Mouse (Mus musculus): ENCODE measurements around the gene Tmem196.

Gene Tmem196

DNA sequence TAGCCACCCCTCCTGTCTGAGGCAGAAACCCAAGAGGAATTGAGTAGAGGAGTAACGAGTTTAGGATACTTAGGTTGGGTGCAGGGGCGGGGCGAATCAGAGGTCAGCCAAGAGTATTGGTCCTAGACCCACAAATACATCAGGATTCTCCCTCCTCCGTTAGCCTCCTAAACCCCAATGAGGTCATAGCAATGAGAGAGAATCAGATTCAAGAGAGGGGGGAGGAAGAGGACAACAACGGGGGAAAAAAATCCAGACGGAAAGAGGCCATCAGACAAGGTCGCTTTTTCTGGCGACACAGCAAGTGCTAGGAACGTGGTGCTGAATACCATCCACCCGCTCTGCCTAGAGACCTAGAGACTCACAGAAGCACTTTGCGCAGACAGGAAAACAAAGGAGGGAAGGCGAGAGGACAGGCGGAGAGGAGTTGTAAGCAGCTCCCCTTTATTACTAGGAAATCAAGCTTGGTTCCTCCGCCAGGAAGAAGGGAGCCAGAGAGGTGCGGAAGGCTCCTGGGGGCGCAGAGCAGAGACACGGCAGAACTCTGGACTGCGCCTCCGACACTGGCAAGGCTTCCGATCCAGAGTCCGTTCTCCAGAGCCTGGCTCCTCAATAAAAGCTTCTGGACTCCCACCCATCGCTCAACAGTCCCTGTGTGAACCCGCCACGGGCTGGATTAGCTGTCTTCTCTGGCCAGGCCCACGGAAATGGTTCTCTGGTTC lies at the start of gene Tmem196:
Gene Tmem196, plus strand, starts transcription at position 234 of the 722 bp plus-strand sequence.
- ATAC-seq (ENCODE audit: low TSS enrichment): peak; percentile 85

DNA sequence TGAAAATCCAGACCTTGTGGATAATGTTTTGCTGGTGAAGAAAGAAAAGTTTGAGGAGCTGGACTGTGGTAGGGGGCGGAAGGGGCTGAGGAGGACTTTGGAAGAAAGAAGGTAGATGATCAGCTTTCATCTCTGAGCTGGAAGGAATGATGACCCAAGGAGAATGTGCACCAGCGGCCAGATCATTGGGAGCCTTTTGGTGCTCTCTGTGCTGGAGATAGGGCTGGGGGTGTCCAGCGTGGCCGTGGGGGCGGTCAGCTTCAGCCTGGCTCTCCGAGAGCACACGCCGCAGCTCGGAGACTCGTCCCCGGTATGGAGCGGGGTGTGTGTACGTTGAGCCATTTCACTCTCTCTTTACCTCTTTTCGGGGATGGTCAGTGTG lies 680 bp downstream of the Tmem196 start:
- peak; percentile 79 for ATAC-seq (ENCODE audit: low TSS enrichment)

DNA sequence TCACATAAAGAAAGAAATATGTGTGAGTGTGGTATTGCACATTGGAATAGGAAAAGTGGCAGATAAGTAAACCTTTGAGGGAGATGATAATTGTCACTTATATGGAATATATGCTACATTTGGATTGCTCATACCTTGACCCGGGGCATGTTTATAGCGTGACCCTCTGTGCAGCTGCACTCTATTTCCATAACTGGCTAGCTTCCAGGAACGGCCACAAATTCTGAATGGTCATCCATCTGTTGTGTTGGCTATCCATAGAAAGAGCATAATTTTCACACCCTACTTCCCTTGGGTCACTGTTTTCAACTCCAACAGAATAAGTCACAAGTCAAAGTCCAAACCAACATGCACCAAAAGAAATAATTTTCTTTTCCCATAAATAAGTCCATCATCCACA lies 11.4 kb downstream of the Tmem196 start:
- no peak for ATAC-seq (ENCODE audit: low TSS enrichment)

DNA sequence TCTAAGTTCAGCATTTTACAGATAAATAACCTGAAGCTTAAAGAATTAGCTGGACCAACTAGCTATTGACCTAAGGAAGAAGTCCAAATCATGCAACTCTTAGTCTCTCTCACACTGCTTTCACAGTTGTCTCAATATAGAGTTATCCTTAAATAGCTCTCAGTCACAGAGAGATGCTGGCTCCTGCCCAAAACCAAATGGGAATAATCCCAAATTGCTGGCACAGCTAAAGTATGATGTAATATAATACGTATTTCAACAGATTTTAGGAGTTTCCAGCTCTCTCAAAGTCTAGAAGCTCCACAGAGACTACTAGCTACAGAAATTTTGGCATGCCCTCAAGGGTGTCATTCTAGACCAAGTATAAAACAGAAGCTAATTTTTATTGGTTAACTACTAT lies 15.1 kb downstream of the Tmem196 start:
- ATAC-seq (ENCODE audit: low TSS enrichment): peak; percentile 66

DNA sequence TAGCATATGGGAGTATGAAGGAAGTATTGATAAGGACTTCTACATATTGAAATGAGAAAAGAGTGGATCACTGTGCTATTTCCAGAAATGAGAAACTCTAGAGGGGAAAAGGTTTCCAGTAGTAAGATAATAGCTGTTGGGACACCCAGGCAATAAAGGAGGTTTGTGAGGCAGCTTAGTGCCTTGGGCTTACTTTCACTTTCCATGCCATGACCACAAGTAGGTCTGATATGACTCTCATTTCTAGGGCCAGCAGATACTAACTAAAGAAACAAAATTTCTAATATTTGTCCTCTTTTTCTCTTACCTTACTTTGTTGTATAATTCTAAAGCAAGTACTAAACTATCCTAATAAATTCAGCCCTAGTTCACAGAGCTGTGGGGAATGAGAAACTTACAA lies 19.8 kb downstream of the Tmem196 start:
- ATAC-seq (ENCODE audit: low TSS enrichment): no peak

DNA sequence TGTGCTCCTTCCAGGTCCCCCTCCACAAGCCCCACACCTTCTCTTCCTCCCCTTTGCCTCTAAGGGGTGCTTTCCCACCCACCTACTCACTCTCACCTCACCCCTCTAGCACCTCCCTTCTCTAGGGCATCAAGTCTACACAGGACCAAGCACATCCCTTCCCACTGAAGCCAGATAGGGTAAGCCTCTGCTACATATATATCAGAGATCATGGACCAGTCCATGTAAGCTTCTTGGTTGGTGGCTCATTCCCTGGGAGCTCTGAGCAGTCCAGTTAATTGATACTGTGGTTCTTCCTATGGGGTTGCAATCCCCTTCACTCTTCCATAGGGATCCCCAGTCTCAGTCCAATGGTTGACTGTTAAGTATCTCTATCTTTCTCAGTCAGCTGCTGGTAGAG lies 24.4 kb downstream of the Tmem196 start:
- ATAC-seq (ENCODE audit: low TSS enrichment): no peak

DNA sequence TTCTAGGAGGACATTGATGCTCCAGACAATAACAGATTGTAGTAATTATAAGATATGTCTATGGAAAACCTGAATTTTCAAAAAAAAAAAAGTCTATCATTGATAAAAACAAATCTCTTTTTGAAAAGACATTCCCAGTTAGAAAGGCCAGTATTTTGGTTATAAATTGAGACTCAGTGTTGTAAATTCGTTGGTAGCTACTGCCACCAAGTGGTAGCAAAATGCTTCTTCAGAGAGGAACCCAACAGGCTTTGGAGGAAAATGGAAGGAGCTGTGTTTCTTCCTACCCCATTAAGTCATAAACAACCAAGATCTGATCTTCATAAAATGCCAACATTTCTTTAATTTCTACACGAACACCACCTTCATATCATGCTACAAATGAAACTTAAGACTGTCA lies 36.1 kb downstream of the Tmem196 start:
- ATAC-seq (ENCODE audit: low TSS enrichment): peak; percentile 91

DNA sequence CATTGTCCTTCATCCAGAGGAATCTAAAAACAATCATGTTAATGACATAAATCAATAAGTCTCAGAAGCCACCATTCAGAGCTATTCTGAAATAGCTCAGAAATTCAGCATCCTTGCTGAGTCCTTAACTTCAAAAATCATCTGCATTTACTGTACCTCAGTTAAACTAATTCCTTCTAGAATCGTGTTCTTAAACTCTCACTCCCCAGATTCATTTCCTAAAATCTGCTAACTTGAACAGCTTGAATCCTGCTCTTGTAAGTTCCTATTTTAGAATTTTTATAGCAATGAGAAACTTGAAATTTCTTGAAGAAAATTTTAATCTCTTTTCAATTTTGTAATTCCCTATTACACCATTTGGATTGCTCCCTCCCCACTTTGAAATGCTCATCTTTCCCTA lies 52.6 kb downstream of the Tmem196 start:
- peak; percentile 93 for ATAC-seq (ENCODE audit: low TSS enrichment)

DNA sequence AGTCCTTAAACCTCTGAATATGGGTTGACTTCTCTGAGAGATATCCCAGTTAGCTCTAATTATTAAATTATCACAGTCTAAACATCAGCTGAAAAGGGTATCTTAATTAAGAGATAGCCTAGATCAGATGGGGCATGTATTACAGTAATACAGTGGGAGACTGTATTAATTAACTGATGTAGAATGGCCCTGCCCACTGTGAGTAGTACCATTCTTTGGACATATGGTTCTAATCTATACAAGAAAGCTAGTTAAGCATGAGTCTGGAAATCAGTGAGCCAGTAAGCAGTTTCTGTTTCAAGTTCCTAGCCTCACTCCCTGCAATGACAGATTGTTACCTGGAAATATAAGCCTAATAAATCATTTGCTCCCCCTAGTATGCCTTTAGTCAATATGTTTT lies 58.7 kb downstream of the Tmem196 start:
- no peak for ATAC-seq (ENCODE audit: low TSS enrichment)

DNA sequence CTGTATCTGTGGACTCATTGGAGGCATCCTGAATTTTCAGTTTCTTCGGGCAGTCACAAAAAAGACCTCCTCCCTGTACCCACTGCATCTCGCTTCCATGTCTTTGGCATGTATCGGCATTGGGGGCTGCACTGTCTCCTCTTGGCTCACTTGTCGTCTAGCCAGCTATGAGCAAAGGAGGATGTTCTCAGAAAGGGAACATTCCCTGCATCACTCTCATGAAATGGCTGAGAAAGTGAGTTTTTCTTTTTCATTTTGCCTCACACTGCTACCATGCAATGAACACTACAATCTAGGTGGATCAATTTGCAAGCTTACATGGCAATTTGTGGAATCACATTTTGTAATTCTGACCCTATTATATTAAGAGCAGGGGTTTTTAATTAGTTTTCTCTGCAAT lies 69.1 kb downstream of the Tmem196 start:
- 0 out of 2 replicates have a peak, but pooled peaks have one; percentile 27 for ATAC-seq (ENCODE audit: low TSS enrichment)

DNA sequence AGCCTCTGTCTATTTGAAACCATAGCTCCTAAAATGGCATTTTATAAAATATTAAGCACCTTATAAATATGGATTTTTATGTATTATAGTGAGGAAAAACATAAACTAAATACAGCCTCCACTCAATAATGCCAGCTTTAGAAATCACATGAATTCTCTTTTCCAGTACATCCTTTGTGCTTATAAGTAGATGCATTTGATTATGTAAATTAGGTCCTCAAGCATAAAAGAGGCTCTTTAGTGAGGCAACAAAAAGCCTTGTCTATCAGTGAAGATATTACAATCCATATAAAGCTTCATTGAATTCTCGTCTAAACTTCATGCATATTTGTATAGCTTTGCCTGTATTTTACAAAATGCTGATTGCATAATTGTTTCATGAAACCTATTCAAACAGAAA lies 69.6 kb downstream of the Tmem196 start:
- peak; percentile 84 for ATAC-seq (ENCODE audit: low TSS enrichment)

DNA sequence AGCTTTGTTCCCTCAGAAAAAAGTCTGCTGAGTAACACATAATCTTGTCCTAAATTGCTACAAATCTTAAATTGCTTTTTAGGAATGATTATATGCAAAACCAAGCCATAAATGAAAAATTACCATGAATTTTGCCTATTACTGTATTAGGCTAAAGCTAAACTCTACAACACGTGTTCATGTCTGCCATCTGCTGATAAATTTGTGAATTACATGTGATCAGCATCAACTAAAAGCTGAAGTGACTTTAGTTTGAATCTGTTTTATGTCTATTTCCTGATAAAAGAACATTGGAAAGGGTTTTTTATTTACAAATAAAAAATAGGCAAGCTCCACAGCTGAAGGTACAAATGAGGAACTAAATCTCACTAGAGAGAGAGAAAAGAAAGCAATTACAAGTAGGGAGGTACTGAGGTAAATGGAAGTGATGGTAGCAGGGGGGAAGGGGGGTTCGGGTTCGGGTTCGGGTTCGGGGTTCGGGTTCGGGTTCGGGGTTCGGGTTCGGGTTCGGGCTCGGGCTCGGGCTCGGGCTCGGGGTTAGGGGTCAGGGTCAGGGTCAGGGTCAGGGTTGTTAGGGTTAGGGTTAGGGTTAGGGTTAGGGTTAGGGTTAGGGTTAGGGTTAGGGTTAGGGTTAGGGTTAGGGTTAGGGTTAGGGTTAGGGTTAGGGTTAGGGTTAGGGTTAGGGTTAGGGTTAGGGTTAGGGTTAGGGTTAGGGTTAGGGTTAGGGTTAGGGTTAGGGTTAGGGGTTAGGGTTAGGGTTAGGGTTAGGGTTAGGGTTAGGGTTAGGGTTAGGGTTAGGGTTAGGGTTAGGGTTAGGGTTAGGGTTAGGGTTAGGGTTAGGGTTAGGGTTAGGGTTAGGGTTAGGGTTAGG lies 82.7 kb downstream of the Tmem196 start:
- ATAC-seq (ENCODE audit: low TSS enrichment): peak; percentile 52

All from frontal cortex, adult (tissue).